Mouse (Mus musculus) CH12.LX (cell line): ENCODE data around the gene Rph3al.

ENCODE experiments used
- BHLHE40 ChIP-seq: IDR thresholded peaks from 2 replicates; pipeline ENCODE4 v1.6.1; 2011; ENCODE audit warnings: mild to moderate bottlenecking, low read depth, low read length, improper control_type of control experiment
- CTCF ChIP-seq, 2 experiments: IDR thresholded peaks in 1 of 2; conservative IDR thresholded peaks in 1 of 2; 2 replicates each; pipeline ENCODE4 v1.5.1; 2011 to 2012; ENCODE audit warnings: low read depth in 2 of 2, low read length in 2 of 2, improper control_type of control experiment in 1 of 2, inconsistent platforms in 1 of 2, mild to moderate bottlenecking in 1 of 2, moderate library complexity in 1 of 2
- EP300 ChIP-seq: IDR thresholded peaks from 2 replicates; pipeline ENCODE4 v1.6.1; 2011; ENCODE audit warnings: low read length, improper control_type of control experiment
- MAFK ChIP-seq: IDR thresholded peaks from 2 replicates; pipeline ENCODE4 v1.6.1; 2011; ENCODE audit warnings: low read length, improper control_type of control experiment; ENCODE audit not compliant: insufficient replicate concordance
- MAX ChIP-seq: IDR thresholded peaks from 2 replicates; pipeline ENCODE4 v1.6.1; 2011; ENCODE audit warnings: low read length, improper control_type of control experiment
- MAZ ChIP-seq: IDR thresholded peaks from 2 replicates; pipeline ENCODE4 v1.6.1; 2012; ENCODE audit warnings: low read depth, mild to moderate bottlenecking, inconsistent platforms, low read length, improper control_type of control experiment, moderate library complexity
- NRF1 ChIP-seq: IDR thresholded peaks from 2 replicates; pipeline ENCODE4 v1.6.1; 2014; ENCODE audit warnings: low read depth, mild to moderate bottlenecking, inconsistent platforms, low read length, improper control_type of control experiment, moderate library complexity
- POLR2A ChIP-seq: IDR thresholded peaks from 2 replicates; pipeline ENCODE4 v1.6.1; 2011; ENCODE audit warnings: low read depth, mild to moderate bottlenecking, improper control_type of control experiment, low read length
- TBP ChIP-seq: conservative IDR thresholded peaks from 2 replicates; pipeline ENCODE4 v1.6.1; 2011; ENCODE audit warnings: low read depth, low read length, improper control_type of control experiment
- TCF12 ChIP-seq: IDR thresholded peaks from 2 replicates; pipeline ENCODE4 v1.6.1; 2014; ENCODE audit warnings: low read depth, mild to moderate bottlenecking, inconsistent platforms, low read length, improper control_type of control experiment
- UBTF ChIP-seq: IDR thresholded peaks from 2 replicates; pipeline ENCODE4 v1.6.1; 2012; ENCODE audit warnings: low read depth, mild to moderate bottlenecking, inconsistent platforms, low read length, improper control_type of control experiment, moderate library complexity
- ZNF384 ChIP-seq: IDR thresholded peaks from 2 replicates; pipeline ENCODE4 v1.6.1; 2012; ENCODE audit warnings: low read depth, low read length, improper control_type of control experiment, inconsistent platforms

- no peak for TF ChIP-seq POLR2A
- no peak for TF ChIP-seq MAZ
- TF ChIP-seq EP300: no peak
- TF ChIP-seq ZNF384: no peak
- TF ChIP-seq CTCF (conservative IDR thresholded peaks at IDR 0.05 in 1 of 2, IDR thresholded peaks at IDR 0.05 in 1 of 2; ENCODE audit: low read depth in 2 of 2, low read length in 2 of 2): no peak
- no peak for TF ChIP-seq TCF12
- no peak for TF ChIP-seq TBP
- TF ChIP-seq NRF1: no peak
- TF ChIP-seq MAFK: no peak
- TF ChIP-seq BHLHE40: no peak
- no peak for TF ChIP-seq UBTF
- no peak for TF ChIP-seq MAX
Observed at GRCm38 (mm10) chr11:75854327-75854726, 83.9 kb downstream of the Rph3al start.
